In genomic region chr3:96000080-96000632, GRCm38 (mm10) we compare ENCODE assay signal across 11 mouse cellular contexts. TPM values are rescaled to one million over a fixed set of nuclear protein-coding genes. Genes with fewer than 3 reads are reported as not detected.
A peak's percentile ranks its signal among the peaks of the same experiment; 100 is the strongest.
DNase-seq lines count a peak whose midpoint lies in the region; ATAC-seq and TF ChIP-seq lines count a peak whose summit lies in the region.
"Had no signal": no experiment of that assay in that cellular context is flagged by ENCODE, and none has a peak within 500 bp of the region (broad histone marks: within the 10 kb centered on the region; RNA-seq: fewer than 3 reads in every experiment).

No protein-coding gene starts in this region.

- H3K9ac ChIP-seq in heart, adult 2 months (ENCODE audit: low read depth, low read length): peak overlapping the region; percentile 36
- 0 out of 2 replicates have a peak overlapping the region, but pooled peaks have one; percentile 11 for H3K9ac ChIP-seq in neural tube, embryonic 14.5 days (replicated peaks; ENCODE audit: low read depth, low read length)
- H3K9ac ChIP-seq in neural tube, embryonic 15.5 days (replicated peaks): no peak overlapping the region
- peak overlapping the region; percentile 17; the same call in 1 of the 2 replicates for H3K9ac ChIP-seq in heart, postnatal 0 days (replicated peaks; ENCODE audit: low read depth, low read length)
- H3K9ac ChIP-seq in stomach, postnatal 0 days (ENCODE audit: low read length): no peak overlapping the region

- H3K36me3 ChIP-seq in heart, adult 2 months (ENCODE audit: control insufficient read depth, insufficient read depth, low read length): no peaks in the 10 kb centered on the region
- 0 out of 2 replicates have a peak, but pooled peaks cover 3% of the 10 kb centered on the region for H3K36me3 ChIP-seq in neural tube, embryonic 14.5 days (ENCODE audit: control insufficient read depth, insufficient read depth, low read length)
- no peaks in the 10 kb centered on the region for H3K36me3 ChIP-seq in neural tube, embryonic 15.5 days
- no peaks in the 10 kb centered on the region for H3K36me3 ChIP-seq in heart, postnatal 0 days (replicated peaks; ENCODE audit: control insufficient read depth, insufficient read depth, low read length)
- no peaks in the 10 kb centered on the region for H3K36me3 ChIP-seq in stomach, postnatal 0 days (ENCODE audit: control insufficient read depth, insufficient read depth, low read length)

- DNase-seq in heart, adult 2 months: peak in 1 of 2 experiments; percentile 49
- no peak for DNase-seq in heart, adult 8-10 months (ENCODE audit: low spot score)
- peak; percentile 62 for DNase-seq in heart, postnatal 0 days (ENCODE audit: low spot score)
- no peak for DNase-seq in stomach, postnatal 0 days (ENCODE audit: low spot score)
- DNase-seq: lung, adult 18-20 months; midbrain, embryonic 14.5 days had no signal

- H3K4me1 ChIP-seq in heart, adult 2 months (ENCODE audit: control insufficient read depth, insufficient read depth, low read length): peaks cover 14% of the 10 kb centered on the region
- H3K4me1 ChIP-seq in neural tube, embryonic 14.5 days (ENCODE audit: control insufficient read depth, insufficient read depth, low read length): peaks cover 10% of the 10 kb centered on the region
- H3K4me1 ChIP-seq in neural tube, embryonic 15.5 days: peaks cover 20% of the 10 kb centered on the region
- peaks cover 35% of the 10 kb centered on the region for H3K4me1 ChIP-seq in heart, postnatal 0 days (ENCODE audit: control insufficient read depth, insufficient read depth)
- H3K4me1 ChIP-seq in stomach, postnatal 0 days (replicated peaks; ENCODE audit: control insufficient read depth, insufficient read depth): peaks cover 4% of the 10 kb centered on the region; the same call in 1 of the 2 replicates

- TF ChIP-seq EP300 in heart, adult 2 months (IDR thresholded peaks at IDR 0.05; ENCODE audit: insufficient read depth, low read depth, low read length): 0 out of 2 replicates have a peak, but pooled peaks have one; percentile 7
- TF ChIP-seq EP300 in heart, postnatal 0 days (IDR thresholded peaks at IDR 0.05; ENCODE audit: low read depth): no peak
- TF ChIP-seq EP300 in stomach, postnatal 0 days (optimal IDR thresholded peaks at IDR 0.05): no peak

- intact Hi-C loops in heart, adult 2 months (cut with DNase I): loop anchor here (5.0 kb wide), 1 partner anchor 33 kb away; no protein-coding TSS in a partner anchor

- 30% methylated on average over 14 of the region's 14 CpGs for WGBS in heart, adult 2 months
- 82% methylated on average over 14 of the region's 14 CpGs for WGBS in neural tube, embryonic 14.5 days
- WGBS in neural tube, embryonic 15.5 days: 83% methylated on average over 14 of the region's 14 CpGs
- 45% methylated on average over 14 of the region's 14 CpGs for WGBS in heart, postnatal 0 days
- WGBS in stomach, postnatal 0 days: 73% methylated on average over 14 of the region's 14 CpGs

- H3K4me3 ChIP-seq in heart, adult 2 months: peak overlapping the region; percentile 21; the same call in 1 of the 2 replicates
- H3K4me3 ChIP-seq in neural tube, embryonic 14.5 days (ENCODE audit: low read depth, low read length): no peak overlapping the region
- no peak overlapping the region for H3K4me3 ChIP-seq in neural tube, embryonic 15.5 days (replicated peaks)
- H3K4me3 ChIP-seq in heart, postnatal 0 days (ENCODE audit: low read depth, low read length): no peak overlapping the region
- no peak overlapping the region for H3K4me3 ChIP-seq in stomach, postnatal 0 days (ENCODE audit: low read depth, low read length)

- TF ChIP-seq CTCF in heart, adult 2 months (IDR thresholded peaks at IDR 0.05): no peak
- TF ChIP-seq CTCF in heart, postnatal 0 days (IDR thresholded peaks at IDR 0.05; ENCODE audit: low read depth): no peak
- no peak for TF ChIP-seq CTCF in stomach, postnatal 0 days (IDR thresholded peaks at IDR 0.05; ENCODE audit: low read depth)

- no peak overlapping the region for H3K4me2 ChIP-seq in neural tube, embryonic 14.5 days (ENCODE audit: low read depth, low read length)
- H3K4me2 ChIP-seq in neural tube, embryonic 15.5 days: no peak overlapping the region
- peak overlapping the region; percentile 19 for H3K4me2 ChIP-seq in heart, postnatal 0 days (ENCODE audit: low read depth, low read length)
- no peak overlapping the region for H3K4me2 ChIP-seq in stomach, postnatal 0 days (replicated peaks; ENCODE audit: low read depth)

- H3K27ac ChIP-seq in heart, adult 2 months: peak overlapping the region; percentile 67
- H3K27ac ChIP-seq in neural tube, embryonic 14.5 days (ENCODE audit: low read depth, low read length): no peak overlapping the region; the same call in 1 of the 2 replicates
- H3K27ac ChIP-seq in neural tube, embryonic 15.5 days (replicated peaks): no peak overlapping the region
- peak overlapping the region; percentile 84 for H3K27ac ChIP-seq in heart, postnatal 0 days (ENCODE audit: low read depth)
- 0 out of 2 replicates have a peak overlapping the region, but pooled peaks have one; percentile 24 for H3K27ac ChIP-seq in stomach, postnatal 0 days (replicated peaks)

- ATAC-seq in neural tube, embryonic 14.5 days (ENCODE audit: low read depth): no peak
- ATAC-seq in neural tube, embryonic 15.5 days (ENCODE audit: low FRiP score): no peak
- ATAC-seq in heart, postnatal 0 days (ENCODE audit: insufficient read depth, low read depth): peak; percentile 31; the same call in 1 of the 2 replicates
- ATAC-seq in stomach, postnatal 0 days (ENCODE audit: low FRiP score, low TSS enrichment): no peak
- no peak for ATAC-seq in frontal cortex, adult (ENCODE audit: low TSS enrichment)
- no peak for ATAC-seq in megakaryocyte progenitor cell, adult 5-6 weeks (replicated peaks; ENCODE audit: poor library complexity)
- ATAC-seq: hindbrain, embryonic 16.5 days had no signal

- no peaks in the 10 kb centered on the region for H3K27me3 ChIP-seq in heart, adult 2 months (ENCODE audit: control insufficient read depth, insufficient read depth, low read length)
- no peaks in the 10 kb centered on the region for H3K27me3 ChIP-seq in neural tube, embryonic 14.5 days (ENCODE audit: control insufficient read depth, insufficient read depth, low read length)
- no peaks in the 10 kb centered on the region for H3K27me3 ChIP-seq in neural tube, embryonic 15.5 days (replicated peaks)
- no peaks in the 10 kb centered on the region for H3K27me3 ChIP-seq in heart, postnatal 0 days (ENCODE audit: control insufficient read depth, insufficient read depth, low read length)
- no peaks in the 10 kb centered on the region for H3K27me3 ChIP-seq in stomach, postnatal 0 days (ENCODE audit: control insufficient read depth, insufficient read depth, low read length)

- peak; percentile 21; the same call in 1 of the 2 replicates for TF ChIP-seq POLR2A in heart, adult 2 months (IDR thresholded peaks at IDR 0.05; ENCODE audit: insufficient read depth, low read depth, low read length)

- H3K9me3 ChIP-seq in neural tube, embryonic 14.5 days (ENCODE audit: control insufficient read depth, low read length): no peaks in the 10 kb centered on the region
- no peaks in the 10 kb centered on the region for H3K9me3 ChIP-seq in neural tube, embryonic 15.5 days (replicated peaks)
- no peaks in the 10 kb centered on the region for H3K9me3 ChIP-seq in heart, postnatal 0 days (replicated peaks; ENCODE audit: control insufficient read depth, low read length)
- H3K9me3 ChIP-seq in stomach, postnatal 0 days (ENCODE audit: control insufficient read depth, low read length): no peaks in the 10 kb centered on the region

- H3K79me2 ChIP-seq in heart, adult 2 months (replicated peaks; ENCODE audit: control insufficient read depth, insufficient read depth, low read length): no peaks in the 10 kb centered on the region

RNA-seq across cellular contexts. Expression of gene Plekho1, which starts 4.4 kb away (rescaled TPM):
- total RNA-seq in heart, adult 2 months (2021): 10 to 100 TPM; 65.4 to 67.5 TPM
- polyA plus RNA-seq in heart, adult 2 months (2012; rRNA removed): 82.8 and 110 TPM in 2 replicates
- 10 to 100 TPM; 55.7 to 68.3 (median 61.1) TPM for total RNA-seq in heart, adult 8-10 months (2022)
- polyA plus RNA-seq in neural tube, embryonic 14.5 days (2014; fragmentation: Nextera tagmentation; extraction: Ambion mirVana): 45.5 and 49.2 TPM in 2 replicates
- 46.7 and 48.6 TPM in 2 replicates for polyA plus RNA-seq in neural tube, embryonic 15.5 days (2015; fragmentation: Nextera tagmentation; extraction: Ambion mirVana)
- total RNA-seq in heart, postnatal 0 days (2014; rRNA removed; ENCODE audit: low replicate concordance): 116 and 138 TPM in 2 replicates
- 74.9 and 94.8 TPM in 2 replicates for polyA plus RNA-seq in heart, postnatal 0 days (2015; fragmentation: Nextera tagmentation; extraction: Ambion mirVana)
- 26.1 and 30.6 TPM in 2 replicates for polyA plus RNA-seq in stomach, postnatal 0 days (2015; fragmentation: Nextera tagmentation; extraction: Ambion mirVana)
- total RNA-seq in megakaryocyte progenitor cell, adult 5-6 weeks (2015): 22.1 and 25.9 TPM in 2 replicates
- total RNA-seq in megakaryocyte progenitor cell, adult 5-6 weeks (2017): 24.7 and 25.1 TPM in 2 replicates

RNA-seq across cellular contexts. Expression of gene Vps45, which starts 58.1 kb away (rescaled TPM):
- total RNA-seq in heart, adult 2 months (2021): 10 to 100 TPM; 23.0 to 24.5 TPM
- polyA plus RNA-seq in heart, adult 2 months (2012; rRNA removed): 4.3 and 7.1 TPM in 2 replicates
- 10 to 100 TPM; 27.2 to 33.8 (median 30.0) TPM for total RNA-seq in heart, adult 8-10 months (2022)
- 45.6 and 51.0 TPM in 2 replicates for polyA plus RNA-seq in neural tube, embryonic 14.5 days (2014; fragmentation: Nextera tagmentation; extraction: Ambion mirVana)
- 53.8 and 67.8 TPM in 2 replicates for polyA plus RNA-seq in neural tube, embryonic 15.5 days (2015; fragmentation: Nextera tagmentation; extraction: Ambion mirVana)
- total RNA-seq in heart, postnatal 0 days (2014; rRNA removed; ENCODE audit: low replicate concordance): 10.5 and 17.3 TPM in 2 replicates
- polyA plus RNA-seq in heart, postnatal 0 days (2015; fragmentation: Nextera tagmentation; extraction: Ambion mirVana): 42.9 and 49.4 TPM in 2 replicates
- polyA plus RNA-seq in stomach, postnatal 0 days (2015; fragmentation: Nextera tagmentation; extraction: Ambion mirVana): 28.0 and 32.1 TPM in 2 replicates
- total RNA-seq in megakaryocyte progenitor cell, adult 5-6 weeks (2015): 26.3 and 28.4 TPM in 2 replicates
- total RNA-seq in megakaryocyte progenitor cell, adult 5-6 weeks (2017): 10.9 and 12.6 TPM in 2 replicates

Comparison
In these comparisons a context has a peak if more than half of its experiments do, and no peak if none do; other contexts are left out.
1. H3K9ac ChIP-seq: peak in heart, adult 2 months (single experiment), neural tube, embryonic 14.5 days (single experiment) and heart, postnatal 0 days (single experiment); none in neural tube, embryonic 15.5 days (single experiment) and stomach, postnatal 0 days (single experiment).
2. H3K27ac ChIP-seq: peak in heart, adult 2 months (single experiment), heart, postnatal 0 days (single experiment) and stomach, postnatal 0 days (single experiment); none in neural tube, embryonic 14.5 days (single experiment) and neural tube, embryonic 15.5 days (single experiment).